Mouse (Mus musculus): ENCODE measurements around the gene Trex1.

- no peak for TF ChIP-seq GATA1 (IDR thresholded peaks at IDR 0.05; ENCODE audit: borderline replicate concordance, low read length)
- no peak for TF ChIP-seq FLI1 (IDR thresholded peaks at IDR 0.05; ENCODE audit: low read length)
These were observed 44.5 kb upstream of the Trex1 start for GRCm38 (mm10) chr9:109104083-109104482.
